Mouse (Mus musculus): ENCODE measurements around the gene Olfr312.
"Not testable (repeated sequence)": the region's sequence is repeated elsewhere in the genome, so short reads cannot be mapped to it uniquely, and the experiment has no call there.

Olfr312 gene

GRCm38 (mm10) chr11:58828937-58829336 lies at the start of gene Olfr312:
Olfr312 (plus strand) TSS chr11:58829237.
- DNase-seq (ENCODE audit: low spot score), result not testable (repeated sequence)

- DNase-seq (ENCODE audit: low spot score), result no peak
Observed at GRCm38 (mm10) chr11:58782480-58783089, 46.5 kb upstream of the Olfr312 start, which contains the start of gene Olfr314. Olfr314 (plus strand) TSS chr11:58782952.

DNA sequence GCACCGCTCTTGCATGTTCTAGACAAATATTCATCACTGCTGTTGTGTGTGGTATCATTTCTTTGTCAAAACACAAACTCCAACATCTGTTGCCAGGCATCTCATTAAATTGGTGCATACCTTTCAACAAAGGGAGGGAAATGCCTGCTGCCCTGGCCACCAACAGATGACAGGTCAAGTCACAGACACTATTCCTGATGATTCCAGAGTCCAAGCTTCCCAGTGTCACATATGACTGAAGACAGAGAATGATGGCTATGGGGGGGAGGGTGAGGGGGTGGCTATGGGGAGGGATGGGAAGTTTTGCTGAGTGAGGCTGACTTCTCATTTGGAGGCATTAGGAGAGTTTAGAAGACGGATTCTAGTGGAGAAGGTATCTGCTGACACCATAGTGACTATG lies 44.9 kb upstream of the Olfr312 start:
- DNase-seq (ENCODE audit: low spot score), result no peak

DNA sequence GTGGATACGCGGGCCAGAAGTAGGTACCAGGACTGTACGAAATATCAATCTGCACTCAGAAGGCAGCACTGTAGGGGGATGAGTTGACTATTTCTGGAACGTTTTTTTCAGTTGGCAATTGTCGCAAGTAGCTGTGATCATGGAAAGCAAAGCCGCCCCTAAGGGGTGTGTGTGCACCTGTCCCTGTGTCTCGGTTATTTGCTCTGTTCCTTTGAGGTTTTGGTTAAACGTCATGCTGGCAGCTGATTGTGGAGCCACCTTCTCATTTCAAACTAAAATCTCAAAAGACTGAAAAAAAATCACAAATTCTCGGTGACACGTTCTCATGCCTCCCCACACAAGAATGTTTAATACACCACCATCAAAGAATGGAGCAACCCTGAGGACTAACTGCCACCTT lies 41.4 kb upstream of the Olfr312 start:
- DNase-seq (ENCODE audit: low spot score), result peak; percentile 35

GRCm38 (mm10) chr11:58788346-58788745 lies 40.7 kb upstream of the Olfr312 start:
- DNase-seq (ENCODE audit: low spot score), result peak; percentile 41

DNA sequence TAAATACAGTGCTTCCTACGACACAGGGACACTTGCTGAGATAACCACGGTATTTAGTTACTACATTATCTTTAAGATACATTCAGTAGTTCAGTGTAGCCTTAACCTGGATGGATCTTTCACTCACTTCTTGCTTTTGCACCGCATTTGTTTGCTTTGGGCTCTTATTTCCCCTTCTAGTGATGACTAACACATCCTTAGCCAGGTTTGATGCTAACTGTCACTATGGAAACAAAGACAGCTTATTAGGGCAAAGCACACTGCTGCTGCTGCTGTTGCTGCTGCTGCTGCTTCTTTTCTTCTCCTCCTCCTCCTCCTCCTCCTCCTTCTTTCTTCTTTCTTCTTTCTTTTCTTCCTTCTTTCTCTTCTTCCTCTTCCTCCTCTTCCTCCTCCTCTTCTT lies 39.5 kb upstream of the Olfr312 start:
- no peak for DNase-seq (ENCODE audit: low spot score)

GRCm38 (mm10) chr11:58790053-58790452 lies 39.0 kb upstream of the Olfr312 start:
- no peak for DNase-seq (ENCODE audit: low spot score)

- DNase-seq (ENCODE audit: low spot score), result no peak
Observed at GRCm38 (mm10) chr11:58790646-58791045, 38.4 kb upstream of the Olfr312 start.

DNA sequence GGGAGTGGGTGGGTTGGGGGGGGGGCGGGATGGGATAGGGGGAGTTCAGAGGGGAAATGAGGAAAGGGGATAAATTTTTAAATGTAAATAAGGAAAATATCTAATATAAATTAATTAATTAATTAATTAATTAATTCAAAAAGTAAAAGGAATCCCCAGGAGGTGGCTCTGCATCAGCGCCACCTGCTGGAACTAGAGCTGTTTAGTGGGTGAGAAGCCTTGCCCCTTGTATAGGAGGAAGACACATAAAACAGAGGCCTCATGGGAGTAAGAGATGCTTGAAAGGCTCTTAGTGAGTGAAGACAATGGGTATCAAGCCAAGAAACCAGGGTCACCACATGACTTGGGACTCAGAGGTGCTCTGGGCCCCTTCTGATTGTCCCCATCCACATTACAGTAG lies 33.2 kb upstream of the Olfr312 start:
- DNase-seq (ENCODE audit: low spot score), result no peak

DNA sequence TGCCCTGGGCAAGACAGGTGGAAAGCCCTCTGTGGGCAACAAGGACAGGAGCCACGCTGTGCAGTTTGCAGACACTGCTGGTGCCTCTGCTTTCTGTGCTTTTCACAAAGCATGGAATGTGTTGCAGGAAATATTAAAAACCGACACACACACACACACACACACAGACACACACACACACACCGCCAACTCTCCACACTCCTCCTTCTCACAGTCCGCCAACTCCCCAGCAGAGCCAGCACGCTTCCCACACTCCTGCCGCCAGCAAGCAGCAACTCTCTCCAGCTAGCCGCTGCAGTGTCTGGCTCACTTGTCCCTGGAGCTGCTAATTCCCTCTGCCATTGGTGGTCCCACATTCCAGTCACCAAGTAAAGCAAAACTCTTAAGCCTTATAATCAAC lies 32.2 kb upstream of the Olfr312 start:
- DNase-seq (ENCODE audit: low spot score), result no peak

GRCm38 (mm10) chr11:58799747-58800146 lies 29.3 kb upstream of the Olfr312 start:
- DNase-seq (ENCODE audit: low spot score), result no peak

DNA sequence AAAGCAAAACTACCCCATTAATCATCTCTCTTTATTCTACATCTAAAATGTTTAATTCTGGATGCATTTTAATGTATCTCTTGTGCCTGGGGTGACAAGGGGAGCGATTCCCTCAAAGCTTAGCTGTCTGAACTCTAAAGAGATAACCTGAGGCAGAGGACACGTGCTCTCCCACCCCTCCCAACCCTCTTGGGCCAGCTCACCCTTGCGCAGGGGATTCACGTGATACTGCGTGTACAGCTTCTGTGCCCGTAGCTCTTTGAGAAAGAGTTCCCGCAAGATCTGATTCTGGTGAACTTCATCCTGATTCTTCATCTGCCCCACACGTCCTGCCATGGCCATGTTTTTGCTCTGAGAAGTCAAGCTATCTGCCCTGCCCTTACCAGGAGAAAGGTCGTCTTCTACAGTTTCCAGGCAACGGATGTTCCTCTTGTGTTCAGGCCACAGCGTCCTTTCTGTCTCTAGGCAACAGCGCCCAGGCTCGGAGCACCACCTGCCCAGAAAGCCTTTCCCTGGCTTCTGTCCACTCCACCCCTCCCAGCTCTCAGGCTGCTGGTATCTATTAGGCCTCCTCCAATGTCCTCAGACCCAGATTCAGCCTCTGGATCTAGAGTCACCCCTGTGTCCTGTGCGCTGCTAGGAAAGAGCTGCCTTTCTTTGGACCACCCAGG lies 27.3 kb upstream of the Olfr312 start, which contains the start of gene Fam183b:
Gene Fam183b (minus strand): TSS at position 403 of the 671 bp plus-strand sequence.
- DNase-seq (ENCODE audit: low spot score), result no peak

- no peak for DNase-seq (ENCODE audit: low spot score)
Observed at GRCm38 (mm10) chr11:58803871-58804270, 25.2 kb upstream of the Olfr312 start.

DNA sequence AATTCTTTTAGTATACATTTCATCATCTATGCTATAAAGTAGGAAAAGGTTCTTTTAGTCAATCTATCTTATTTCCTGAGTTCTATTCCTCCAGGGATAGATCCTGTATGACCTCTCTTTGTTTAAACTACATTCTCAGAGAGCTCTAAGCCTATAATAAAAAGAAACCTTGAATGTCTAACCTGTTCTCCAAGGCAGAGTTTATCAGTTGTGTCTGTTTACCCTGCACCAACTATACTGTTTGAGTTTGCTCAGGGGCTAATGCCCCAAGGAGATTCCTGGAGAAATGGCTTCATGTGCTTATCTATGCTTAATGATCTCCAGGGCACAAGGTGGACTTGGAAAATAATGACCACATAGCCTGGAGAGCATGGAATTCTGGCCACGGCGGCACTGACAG lies 24.6 kb upstream of the Olfr312 start:
- no peak for DNase-seq (ENCODE audit: low spot score)

DNA sequence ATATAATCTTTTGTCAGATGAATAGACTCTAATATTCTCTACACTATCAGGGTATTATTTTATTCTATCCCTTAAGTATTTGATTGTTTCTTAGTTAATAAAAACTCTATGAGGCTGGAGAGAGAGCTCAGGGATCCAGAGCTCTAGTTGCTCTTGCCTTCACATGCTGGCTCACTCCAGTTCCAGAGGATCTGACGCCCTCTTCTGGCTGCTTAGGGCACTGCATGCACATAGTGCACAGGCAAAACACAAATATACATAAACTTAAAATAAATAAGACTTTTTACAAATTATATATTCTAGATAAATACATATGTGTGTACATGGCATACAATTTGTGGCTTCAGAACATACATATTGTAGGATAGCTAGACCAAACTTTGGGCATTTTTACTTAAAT lies 17.0 kb upstream of the Olfr312 start:
- DNase-seq (ENCODE audit: low spot score), result no peak

GRCm38 (mm10) chr11:58814700-58815099 lies 14.3 kb upstream of the Olfr312 start, which contains the start of gene Olfr313:
Olfr313 (plus strand) TSS chr11:58815000.
- not testable (repeated sequence) for DNase-seq (ENCODE audit: low spot score)

GRCm38 (mm10) chr11:58815676-58816075 lies 13.4 kb upstream of the Olfr312 start:
- no peak for DNase-seq (ENCODE audit: low spot score)

GRCm38 (mm10) chr11:58829764-58830163 lies 727 bp downstream of the Olfr312 start:
- DNase-seq (ENCODE audit: low spot score), result peak; percentile 50

DNA sequence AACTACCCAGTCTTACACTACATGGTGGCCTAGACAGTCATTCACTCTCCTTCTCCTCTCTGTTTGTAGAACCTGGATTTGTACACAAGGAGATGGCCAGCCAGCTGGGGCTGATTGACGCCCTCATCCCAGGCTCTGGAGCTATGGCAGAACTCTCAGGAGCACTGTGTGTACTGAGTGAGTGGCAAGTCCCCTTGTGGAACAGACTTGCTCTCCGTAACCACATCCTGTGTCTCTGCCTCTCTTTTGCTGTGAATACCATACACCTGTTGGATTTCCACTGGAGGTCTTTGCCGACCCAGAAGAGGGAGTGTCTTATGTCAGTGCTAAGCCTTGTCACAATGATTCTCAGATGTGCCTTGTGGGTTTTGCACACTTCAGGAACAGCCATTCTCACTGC lies 3.5 kb downstream of the Olfr312 start:
- DNase-seq (ENCODE audit: low spot score), result peak; percentile 17

DNA sequence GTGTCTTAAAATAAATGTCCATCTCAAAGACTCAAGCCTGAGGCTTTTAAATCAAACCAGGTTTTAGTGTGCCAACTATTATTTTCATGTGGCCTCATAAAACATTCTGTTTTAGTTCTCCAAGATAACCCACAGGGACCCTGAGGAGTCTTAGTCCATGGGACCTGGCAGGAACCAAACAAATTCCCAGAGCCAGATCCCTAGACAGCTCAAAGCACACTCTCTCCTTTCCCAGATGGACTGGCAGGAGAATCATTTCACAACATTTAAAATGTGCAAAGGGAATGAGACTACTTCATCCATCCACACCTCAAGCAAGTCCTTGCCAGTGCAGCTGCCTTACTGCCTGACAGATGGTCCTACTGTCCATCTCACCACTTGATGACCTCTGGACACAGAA lies 9.9 kb downstream of the Olfr312 start, which contains the start of gene Olfr311:
Gene Olfr311 (plus strand): TSS at position 301 of the 400 bp plus-strand sequence.
- not testable (repeated sequence) for DNase-seq (ENCODE audit: low spot score)

- DNase-seq (ENCODE audit: low spot score), result peak; percentile 91
Observed at GRCm38 (mm10) chr11:58846919-58847461, 18.0 kb downstream of the Olfr312 start, which contains the start of gene Gm12258. Gm12258 (plus strand) TSS chr11:58847158.

DNA sequence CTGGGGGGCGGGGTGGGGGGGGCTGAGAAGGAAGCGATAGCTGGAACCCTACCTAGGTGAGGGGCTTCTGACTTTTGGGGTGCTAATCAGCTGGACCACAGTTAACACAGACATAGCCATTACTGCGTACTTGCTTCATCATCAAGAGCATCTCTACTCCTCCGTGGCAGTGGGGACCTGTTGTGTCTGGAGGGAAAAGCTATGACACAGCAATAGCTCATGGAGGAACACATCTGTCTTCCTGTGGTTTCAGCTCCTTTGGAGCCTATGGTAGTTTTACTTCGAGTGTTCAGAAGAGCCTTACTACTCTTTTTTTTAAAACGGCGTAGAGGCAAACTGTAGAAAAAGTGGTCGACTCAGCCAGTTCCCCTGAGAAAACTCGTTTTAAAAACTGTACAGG lies 18.6 kb downstream of the Olfr312 start:
- no peak for DNase-seq (ENCODE audit: low spot score)

DNA sequence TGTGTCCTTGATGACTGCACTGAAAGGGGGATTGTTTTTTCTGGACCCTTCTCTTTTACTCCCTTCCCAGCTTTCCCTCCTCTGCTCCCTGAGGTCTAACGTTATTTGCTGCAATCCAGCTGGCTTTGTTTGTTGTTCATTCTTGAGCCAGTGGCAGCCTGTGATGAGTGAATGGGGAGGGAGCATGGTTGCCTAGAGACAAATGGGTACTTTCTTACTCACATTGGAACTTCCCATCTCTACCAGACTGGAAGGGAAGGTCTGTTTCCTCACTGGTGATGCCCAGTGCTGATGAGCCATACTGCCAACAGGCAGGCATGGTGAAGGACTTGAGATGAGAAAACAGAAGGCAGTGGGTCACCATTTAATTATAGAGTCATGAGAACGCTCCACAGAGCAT lies 20.7 kb downstream of the Olfr312 start:
- no peak for DNase-seq (ENCODE audit: low spot score)

Measured in T-cell, adult 2 months (primary cell).